Mouse (Mus musculus): Measurements from ENCODE around the gene Ubb.

Ubb gene

DNA sequence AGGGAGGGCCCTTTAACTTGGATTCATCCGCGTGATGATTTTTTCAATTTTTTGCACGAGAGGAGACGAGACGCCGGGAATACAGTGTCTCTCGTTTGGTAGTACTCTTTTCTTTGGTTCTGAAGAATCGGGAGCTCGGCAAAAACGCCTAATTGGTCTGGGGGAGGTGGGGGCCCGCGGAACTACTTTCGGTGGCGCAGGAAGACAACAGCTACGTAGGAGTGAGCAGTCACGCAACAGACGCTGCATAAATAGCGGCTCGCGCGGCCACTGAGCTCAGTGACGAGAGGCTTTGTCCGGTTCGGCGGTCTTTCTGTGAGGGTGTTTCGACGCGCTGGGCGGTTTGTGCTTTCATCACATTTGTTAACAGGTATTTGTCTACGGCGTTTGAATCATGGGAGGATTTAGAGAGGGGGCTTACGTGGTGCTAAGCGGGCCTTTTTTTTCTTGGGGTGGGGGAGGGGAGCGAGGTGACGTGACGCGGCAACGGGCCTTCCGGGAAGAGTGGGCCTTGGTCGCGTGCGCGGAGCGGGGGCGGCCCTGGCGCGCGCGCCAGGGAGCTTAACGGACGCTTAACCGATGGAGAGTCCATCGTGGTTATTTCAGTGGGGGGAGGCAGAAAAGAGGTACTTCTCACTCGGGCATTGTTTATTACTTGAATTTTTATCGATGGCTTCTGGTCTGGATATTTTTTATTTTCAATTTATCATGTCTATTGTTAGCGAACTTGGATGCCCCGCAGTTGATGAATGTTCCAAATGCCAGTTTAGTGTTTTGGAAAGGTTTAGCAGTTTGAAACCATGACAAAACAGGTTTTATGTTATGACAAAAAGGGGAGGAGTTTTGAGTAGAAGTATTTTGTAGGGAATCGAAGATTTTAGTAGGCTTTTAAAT is 502 bp downstream of the Ubb start:
- peak; percentile 91 to 97 for DNase-seq (ENCODE audit: inconsistent age in 2 of 2, low spot score in 1 of 2)

- no peak for DNase-seq (ENCODE audit: inconsistent age in 2 of 2, low spot score in 1 of 2)
Observed at GRCm38 (mm10) chr11:62553186-62553585, 2.2 kb downstream of the Ubb start.

GRCm38 (mm10) chr11:62553633-62554032 is 2.7 kb downstream of the Ubb start:
- peak in 1 of 2 experiments; percentile 51 for DNase-seq (ENCODE audit: inconsistent age in 2 of 2, low spot score in 1 of 2)

DNA sequence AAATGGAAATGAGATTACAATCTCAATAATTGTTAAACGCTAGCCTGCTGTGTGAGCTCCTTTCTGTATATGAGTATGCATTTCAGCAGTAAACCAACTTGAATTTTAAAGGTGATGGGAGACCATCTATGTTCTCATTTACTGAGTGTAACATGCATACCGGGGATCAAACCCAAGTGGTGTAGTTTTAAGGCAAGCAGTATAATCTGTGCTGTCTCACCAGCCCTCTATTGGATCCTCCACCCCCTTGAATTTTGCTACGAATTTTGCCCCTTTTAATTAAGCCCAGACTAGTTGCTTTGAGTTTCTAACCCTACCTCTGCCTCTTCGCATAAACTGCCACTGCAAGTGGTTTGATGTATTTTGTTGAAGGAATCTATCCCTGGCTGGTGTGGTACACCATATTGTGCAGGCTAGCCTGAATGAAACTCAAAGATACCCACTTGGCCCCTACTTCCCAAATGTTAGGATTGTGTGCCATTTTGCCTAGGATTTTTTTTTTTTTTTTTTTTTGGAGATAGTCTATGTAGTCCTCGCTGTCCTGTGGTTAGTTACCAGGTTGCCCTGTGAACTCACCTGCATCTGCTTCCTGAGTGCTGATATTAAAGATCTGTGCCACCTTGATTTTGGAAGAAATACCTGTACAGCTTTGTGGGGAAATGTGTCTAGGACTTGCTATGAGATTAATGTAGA is 3.3 kb downstream of the Ubb start:
- DNase-seq (ENCODE audit: inconsistent age in 2 of 2, low spot score in 1 of 2), result no peak

GRCm38 (mm10) chr11:62554934-62555517 is 4.1 kb downstream of the Ubb start:
- peak in 1 of 2 experiments; percentile 45 for DNase-seq (ENCODE audit: inconsistent age in 2 of 2, low spot score in 1 of 2)

DNA sequence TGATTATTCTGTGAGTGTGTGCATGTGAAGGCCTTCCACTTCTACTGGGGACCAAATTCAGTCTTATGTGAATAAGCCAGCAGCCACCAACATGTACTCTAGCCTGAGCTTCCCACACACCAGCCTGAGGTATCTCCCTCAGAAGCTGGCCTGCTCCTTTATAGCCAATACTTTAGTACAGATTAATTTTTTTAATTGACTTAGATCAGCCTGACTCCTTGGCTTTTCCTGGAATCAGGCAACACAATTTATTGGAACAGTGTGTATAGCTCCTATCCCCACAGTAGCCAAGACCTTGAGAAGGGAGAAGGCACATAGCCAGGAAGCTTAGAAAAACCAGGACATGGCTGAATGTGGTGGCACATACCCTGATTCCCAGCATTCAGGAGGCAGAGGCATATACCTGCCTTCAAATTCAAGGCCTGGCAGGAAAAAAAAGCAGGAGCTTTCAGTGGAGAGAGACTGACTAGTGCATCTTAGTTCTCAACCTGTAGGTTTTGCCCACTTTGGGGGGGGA is 5.0 kb downstream of the Ubb start:
- peak; percentile 55 to 81 for DNase-seq (ENCODE audit: inconsistent age in 2 of 2, low spot score in 1 of 2)

DNA sequence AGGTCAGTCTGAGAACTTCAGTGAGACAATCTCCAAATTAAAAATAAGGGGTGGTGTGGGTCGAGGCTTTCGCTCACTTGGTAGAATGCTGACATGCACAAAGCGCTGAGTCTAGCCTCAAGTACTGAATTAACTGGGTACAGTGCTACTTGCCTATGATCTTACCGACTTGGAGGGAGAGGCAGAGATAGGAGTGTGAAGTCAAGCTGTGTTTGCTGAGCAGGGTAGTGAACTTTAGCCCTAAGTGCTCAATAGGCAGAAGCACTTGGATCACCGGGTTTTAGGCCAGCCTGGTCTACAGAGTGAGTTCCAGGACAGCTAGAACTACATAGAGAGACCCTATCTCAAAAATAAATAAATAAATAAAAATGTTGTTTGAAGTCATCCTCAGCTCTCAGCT is 6.2 kb downstream of the Ubb start:
- DNase-seq (ENCODE audit: inconsistent age in 2 of 2, low spot score in 1 of 2), result peak in 1 of 2 experiments; percentile 45

DNA sequence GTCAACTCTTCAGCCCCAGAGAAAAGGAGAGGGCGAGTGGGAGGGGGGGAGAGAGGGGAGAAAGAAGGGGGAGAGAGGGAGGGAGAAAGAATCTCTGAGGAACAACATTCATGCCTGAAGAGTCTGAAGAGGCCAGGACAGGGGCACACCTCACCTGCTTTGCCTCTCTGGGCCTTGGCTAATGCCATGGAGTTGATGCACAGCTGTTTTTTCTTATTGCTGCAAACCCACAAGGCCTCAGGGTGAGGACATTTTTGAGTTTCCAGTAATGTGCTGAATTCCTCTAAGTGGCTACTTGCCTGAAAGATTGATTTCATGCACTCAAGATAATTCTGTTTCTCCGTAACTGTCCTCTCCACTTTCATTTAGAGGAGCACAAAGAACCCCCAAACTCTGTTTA is 7.2 kb downstream of the Ubb start:
- no peak for DNase-seq (ENCODE audit: inconsistent age in 2 of 2, low spot score in 1 of 2)

GRCm38 (mm10) chr11:62558961-62559646 is 8.1 kb downstream of the Ubb start:
- peak; percentile 86 to 89 for DNase-seq (ENCODE audit: inconsistent age in 2 of 2, low spot score in 1 of 2)

GRCm38 (mm10) chr11:62560463-62561016 is 9.6 kb downstream of the Ubb start:
- peak in 1 of 2 experiments; percentile 62 for DNase-seq (ENCODE audit: inconsistent age in 2 of 2, low spot score in 1 of 2)

GRCm38 (mm10) chr11:62563590-62563989 is 12.6 kb downstream of the Ubb start:
- DNase-seq (ENCODE audit: inconsistent age in 2 of 2, low spot score in 1 of 2), result no peak

- no peak for DNase-seq (ENCODE audit: inconsistent age in 2 of 2, low spot score in 1 of 2)
Observed at GRCm38 (mm10) chr11:62565747-62566146, 14.8 kb downstream of the Ubb start.

- DNase-seq (ENCODE audit: inconsistent age in 2 of 2, low spot score in 1 of 2), result no peak
Observed at GRCm38 (mm10) chr11:62566211-62566610, 15.2 kb downstream of the Ubb start.

DNA sequence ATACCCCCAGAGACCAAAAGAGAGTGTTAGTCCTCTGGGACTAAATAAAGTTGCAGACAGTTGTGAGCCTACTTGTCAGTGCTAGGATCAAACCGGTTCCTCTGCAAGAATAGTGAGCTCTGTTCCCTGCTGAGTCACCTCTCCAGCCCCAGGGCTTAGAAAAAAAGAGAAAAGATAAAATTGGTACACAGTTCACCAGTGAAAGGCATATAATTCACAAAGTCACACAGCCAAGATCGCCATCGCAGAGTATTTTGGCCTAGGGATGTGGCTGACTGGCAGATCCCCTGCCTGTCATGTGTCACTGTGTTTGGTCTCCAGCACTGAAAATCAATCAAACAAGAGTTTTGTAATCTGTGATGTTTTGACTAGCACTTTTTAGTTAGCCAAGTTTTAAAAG is 17.3 kb downstream of the Ubb start:
- DNase-seq (ENCODE audit: inconsistent age in 2 of 2, low spot score in 1 of 2), result peak; percentile 27 to 53

DNA sequence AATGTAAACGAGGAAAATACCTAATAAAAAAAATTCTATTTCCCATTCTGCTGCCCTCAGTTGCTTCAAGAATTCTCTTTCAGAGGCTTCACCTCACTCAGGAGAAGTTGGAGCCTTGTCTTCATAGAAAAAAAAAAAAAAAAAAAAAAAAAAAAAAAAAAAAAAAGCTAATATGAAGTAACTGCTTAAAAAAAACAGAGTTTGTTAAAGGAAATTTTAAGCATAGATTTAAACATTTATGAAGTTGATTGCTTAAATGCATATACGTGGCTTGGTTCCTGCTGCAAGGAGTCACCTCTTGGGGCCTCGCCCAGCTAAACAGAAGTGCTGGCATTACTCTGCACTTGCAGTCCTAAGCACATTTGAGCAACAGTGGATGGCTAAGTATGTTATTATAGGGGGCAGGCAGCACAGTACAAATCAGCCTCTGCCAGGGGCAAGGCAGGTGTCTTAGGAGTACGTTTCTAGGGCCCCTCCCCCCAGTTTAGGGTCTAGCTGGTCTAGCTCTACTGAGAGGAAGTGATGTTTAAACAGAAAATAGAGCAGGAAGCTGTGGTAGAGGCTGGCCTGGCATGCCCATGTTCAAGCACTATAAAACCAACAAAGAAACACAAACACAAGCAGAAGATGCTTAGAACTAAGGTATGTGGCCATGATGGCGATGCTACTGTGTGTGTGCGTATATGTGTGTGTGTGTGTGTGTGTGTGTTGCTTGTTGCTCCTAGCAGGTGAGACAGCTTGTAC is 23.2 kb downstream of the Ubb start, which contains the start of gene Trpv2:
TSS of gene Trpv2 (plus strand) at position 528 of the 744 bp plus-strand sequence.
- no peak for DNase-seq (ENCODE audit: inconsistent age in 2 of 2, low spot score in 1 of 2)

- DNase-seq (ENCODE audit: inconsistent age in 2 of 2, low spot score in 1 of 2), result no peak
Observed at GRCm38 (mm10) chr11:62574703-62575085, 23.7 kb downstream of the Ubb start.

GRCm38 (mm10) chr11:62575297-62575658 is 24.3 kb downstream of the Ubb start:
- DNase-seq (ENCODE audit: inconsistent age in 2 of 2, low spot score in 1 of 2), result peak; percentile 81 to 95

DNA sequence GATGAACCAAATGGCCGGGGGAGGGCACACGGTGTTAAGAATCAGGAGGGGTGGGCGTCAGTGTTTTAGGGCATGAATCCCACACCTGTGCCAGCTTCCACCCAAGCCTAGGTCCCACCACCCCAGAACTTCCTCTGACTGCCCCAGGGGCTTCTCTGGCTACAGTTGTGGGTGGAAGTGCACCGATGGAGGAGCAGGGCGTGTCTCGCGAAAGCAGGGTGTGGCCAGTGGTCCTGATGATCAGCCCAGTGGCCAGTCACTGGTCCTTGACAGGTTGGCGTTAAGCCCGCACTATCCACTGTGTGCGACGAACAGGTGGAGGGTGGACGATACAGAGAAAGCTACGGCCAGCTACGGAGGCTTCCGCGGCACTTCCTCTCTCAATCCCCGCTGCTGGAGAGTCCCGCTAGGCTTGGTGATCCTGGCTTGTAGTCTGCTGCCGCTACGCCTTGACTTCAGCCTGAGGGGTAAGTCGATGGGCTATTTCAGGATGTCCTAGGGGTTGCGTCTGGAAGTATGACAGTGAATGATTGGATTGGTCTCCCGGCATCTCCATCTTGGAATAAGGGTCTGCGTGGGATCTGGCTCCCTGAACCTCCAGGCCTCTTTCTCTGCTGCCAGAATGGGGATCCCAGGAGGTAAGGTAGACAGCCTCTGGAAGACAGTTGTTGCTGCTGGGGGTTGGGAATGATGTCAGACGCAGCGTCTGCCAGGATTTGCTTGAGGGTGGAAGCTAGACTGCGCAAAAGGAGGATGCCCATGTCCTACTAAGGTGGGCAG is 24.9 kb downstream of the Ubb start:
- DNase-seq (ENCODE audit: inconsistent age in 2 of 2, low spot score in 1 of 2), result peak; percentile 44 to 78

- DNase-seq (ENCODE audit: inconsistent age in 2 of 2, low spot score in 1 of 2), result peak; percentile 28 to 63
Observed at GRCm38 (mm10) chr11:62576530-62577152, 25.7 kb downstream of the Ubb start.
